Mouse (Mus musculus) olfactory bulb, adult 2 months (tissue): ENCODE results near the gene Mrpl53.

ENCODE experiments used
- CTCF ChIP-seq: fragments of 200-500 bp; IDR thresholded peaks from 2 replicates; pipeline ENCODE4 v1.5.1; 2012; ENCODE audit warnings: low read depth, mild to moderate bottlenecking, low read length, moderate library complexity; ENCODE audit not compliant: insufficient read depth
- POLR2A ChIP-seq: fragments of 200-500 bp; IDR thresholded peaks from 2 replicates; pipeline ENCODE4 v1.6.1; 2012; ENCODE audit warnings: mild to moderate bottlenecking, low read depth, low read length, moderate library complexity; ENCODE audit not compliant: insufficient read depth

- TF ChIP-seq POLR2A (no peak), CTCF (no peak)
These were observed 4.7 kb upstream of the Mrpl53 start for GRCm38 (mm10) chr6:83104158-83104557.
